Mouse (Mus musculus) granulocyte monocyte progenitor cell, adult 5-6 weeks (primary cell): ENCODE data around the gene Olfr473. TPM values are rescaled to one million over a fixed set of nuclear protein-coding genes. Genes with fewer than 3 reads are reported as not detected.
"Not testable (repeated sequence)": the region's sequence is repeated elsewhere in the genome, so short reads cannot be mapped to it uniquely, and the experiment has no call there.

Source experiments
- ATAC-seq: replicated peaks from 2 replicates; pipeline ENCODE4 v1.8.0; 2016; ENCODE audit warnings: mild to moderate bottlenecking, moderate TSS enrichment, inconsistent platforms; ENCODE audit not compliant: poor library complexity, severe bottlenecking
- total RNA-seq, 2 experiments: library from RNA; stranded (forward) in 1 of 2; stranded (reverse) in 1 of 2; fragments of 200-712, 200-1000 nt in 1 of 2; fragments of >200 nt in 1 of 2; fragmentation: Nextera tagmentation in 1 of 2; gene quantifications; 2 replicates each; pipeline ENCODE4 v1.2.3; 2014 to 2017

Gene Olfr473
- total RNA-seq (2014; fragmentation: Nextera tagmentation) (not detected in 2 replicates), total RNA-seq (2017) (not detected in 2 replicates)

DNA sequence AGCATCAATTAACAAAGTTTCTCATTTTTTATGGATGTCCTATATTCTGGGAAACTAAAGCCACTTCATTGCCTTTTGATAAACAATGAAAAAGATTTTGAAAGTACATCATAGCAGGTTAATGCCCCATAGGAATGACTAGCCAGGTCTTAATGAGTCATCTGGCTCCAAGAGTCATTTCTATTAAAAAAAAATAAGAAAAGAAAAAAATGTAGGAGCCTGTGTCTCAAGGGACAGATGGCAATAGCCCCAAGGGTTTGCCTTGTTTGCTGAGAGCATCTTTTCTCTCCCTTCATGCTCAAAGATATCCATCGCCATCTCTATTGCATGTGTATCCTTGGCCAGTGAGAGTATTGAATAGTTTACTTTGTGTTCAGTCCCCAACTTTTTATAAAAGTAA is at the start of gene Olfr473:
Gene Olfr473, plus strand, starts transcription at position 301 of the 400 bp plus-strand sequence.
- ATAC-seq, result no peak

DNA sequence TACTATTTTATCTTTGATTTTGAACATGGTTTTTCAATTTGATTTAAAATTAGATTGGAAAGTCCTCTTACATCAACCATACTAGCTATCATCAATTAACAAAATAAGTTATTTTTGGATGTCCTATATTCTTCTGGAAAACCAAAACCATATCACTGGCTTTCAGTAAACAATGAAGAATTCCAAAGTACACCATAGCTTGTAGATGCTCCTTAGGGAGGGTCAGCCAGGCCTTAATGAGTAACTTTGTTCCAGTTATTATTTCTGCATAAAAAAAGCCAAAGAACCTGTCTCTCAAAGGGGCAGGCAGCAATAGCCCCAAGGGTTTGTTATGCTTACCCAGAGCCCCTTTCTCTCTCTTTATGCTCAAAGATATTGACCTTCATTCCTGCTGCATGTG is 32.6 kb upstream of the Olfr473 start, which contains the start of gene Olfr472:
Gene Olfr472, plus strand, starts transcription at position 301 of the 400 bp plus-strand sequence.
- ATAC-seq, result no peak

DNA sequence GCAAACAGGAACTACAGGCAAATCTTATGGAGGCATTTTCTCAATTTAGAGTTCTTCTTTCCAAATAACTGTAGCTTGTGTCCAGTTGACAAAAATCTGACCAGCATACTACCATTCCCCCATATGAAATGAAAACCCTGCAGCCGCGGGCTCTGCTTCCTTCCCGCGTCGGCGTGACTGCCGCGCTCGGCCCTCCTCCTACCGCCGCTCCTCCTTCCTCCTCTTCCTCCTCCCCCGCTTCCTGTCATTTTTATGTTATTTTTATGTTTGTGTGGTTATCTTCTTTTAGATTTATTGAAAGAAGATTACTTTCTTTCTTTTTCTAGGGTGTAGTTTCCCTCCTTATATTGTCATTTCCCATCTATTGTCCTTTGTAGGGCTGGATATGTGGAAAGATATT is 22.3 kb downstream of the Olfr473 start:
- not testable (repeated sequence) for ATAC-seq

DNA sequence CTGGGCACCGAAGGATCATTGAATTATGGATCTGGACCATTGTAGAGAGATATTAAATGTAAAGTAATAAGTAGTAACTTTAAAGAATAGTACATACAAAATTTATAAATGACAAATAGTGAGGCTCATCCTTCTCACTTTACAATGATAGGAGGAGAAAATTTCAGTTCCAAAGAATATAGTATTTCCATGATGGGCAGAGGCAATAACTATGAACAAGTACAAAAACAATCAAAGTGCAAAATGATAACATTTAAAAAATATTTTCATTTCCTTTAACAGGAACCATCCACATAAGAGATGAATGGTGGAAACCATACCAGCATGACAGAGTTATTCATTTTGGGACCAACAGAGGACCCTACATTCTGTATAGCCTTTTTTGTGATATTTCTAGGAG is 24.1 kb downstream of the Olfr473 start, which contains the start of gene Olfr474:
Gene Olfr474, plus strand, starts transcription at position 301 of the 400 bp plus-strand sequence.
- ATAC-seq, result no peak

DNA sequence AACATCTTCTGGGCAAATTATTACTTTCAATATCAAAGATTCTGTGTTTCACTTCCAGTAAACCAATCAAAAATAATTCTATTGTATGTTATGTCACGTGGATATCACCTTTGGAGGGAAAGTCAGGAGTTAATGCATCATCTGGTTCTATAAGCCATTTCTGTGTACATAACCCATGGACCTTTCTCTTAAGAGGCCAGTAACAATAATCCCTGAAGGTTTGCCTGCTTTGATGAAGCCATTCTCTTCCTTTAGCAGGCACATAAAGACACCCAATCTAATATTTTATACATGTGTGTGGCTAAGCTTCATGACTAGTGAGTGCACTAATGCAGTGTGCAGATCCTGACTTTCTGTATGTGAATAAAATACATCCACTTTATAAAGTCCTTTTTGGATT is 34.3 kb downstream of the Olfr473 start, which contains the start of gene Olfr476:
Gene Olfr476, plus strand, starts transcription at position 301 of the 400 bp plus-strand sequence.
- no peak for ATAC-seq

Other genes with a start within 250 kb of the Olfr473 start
- gene Cyb5r2, start 172.4 kb upstream of the Olfr473 start, total RNA-seq (2014; fragmentation: Nextera tagmentation), result not detected in 2 replicates
- not detected in 2 replicates for gene Cyb5r2, start 172.4 kb upstream of the Olfr473 start, total RNA-seq (2017)
- gene Ovch2, start 129.2 kb upstream of the Olfr473 start, total RNA-seq (2014; fragmentation: Nextera tagmentation), result not detected in 2 replicates
- gene Ovch2, start 129.2 kb upstream of the Olfr473 start, total RNA-seq (2017), result not detected in 2 replicates
- not detected in 2 replicates for gene Olfr467, start 118.2 kb upstream of the Olfr473 start, total RNA-seq (2014; fragmentation: Nextera tagmentation)
- not detected in 2 replicates for gene Olfr467, start 118.2 kb upstream of the Olfr473 start, total RNA-seq (2017)
- gene Olfr469, start 104.9 kb upstream of the Olfr473 start, total RNA-seq (2014; fragmentation: Nextera tagmentation), result not detected in 2 replicates
- not detected in 2 replicates for gene Olfr469, start 104.9 kb upstream of the Olfr473 start, total RNA-seq (2017)
- not detected in 2 replicates for gene Olfr470, start 83.0 kb upstream of the Olfr473 start, total RNA-seq (2014; fragmentation: Nextera tagmentation)
- gene Olfr470, start 83.0 kb upstream of the Olfr473 start, total RNA-seq (2017), result not detected in 2 replicates
- not detected in 2 replicates for gene Olfr472, start 32.5 kb upstream of the Olfr473 start, total RNA-seq (2014; fragmentation: Nextera tagmentation)
- 0.05 TPM in 1 of 2 replicates, not detected in the other for gene Olfr472, start 32.5 kb upstream of the Olfr473 start, total RNA-seq (2017)
- not detected in 2 replicates for gene Olfr474, start 24.2 kb downstream of the Olfr473 start, total RNA-seq (2014; fragmentation: Nextera tagmentation)
- gene Olfr474, start 24.2 kb downstream of the Olfr473 start, total RNA-seq (2017), result not detected in 2 replicates
- not detected in 2 replicates for gene Olfr476, start 34.4 kb downstream of the Olfr473 start, total RNA-seq (2014; fragmentation: Nextera tagmentation)
- gene Olfr476, start 34.4 kb downstream of the Olfr473 start, total RNA-seq (2017), result not detected in 2 replicates
- gene Olfr477, start 56.2 kb downstream of the Olfr473 start, total RNA-seq (2014; fragmentation: Nextera tagmentation), result not detected in 2 replicates
- not detected in 2 replicates for gene Olfr477, start 56.2 kb downstream of the Olfr473 start, total RNA-seq (2017)
- not detected in 2 replicates for gene Olfr478, start 103.5 kb downstream of the Olfr473 start, total RNA-seq (2014; fragmentation: Nextera tagmentation)
- gene Olfr478, start 103.5 kb downstream of the Olfr473 start, total RNA-seq (2017), result not detected in 2 replicates
- gene Olfr479, start 120.2 kb downstream of the Olfr473 start, total RNA-seq (2014; fragmentation: Nextera tagmentation), result not detected in 2 replicates
- gene Olfr479, start 120.2 kb downstream of the Olfr473 start, total RNA-seq (2017), result not detected in 2 replicates
- gene Olfr480, start 136.9 kb downstream of the Olfr473 start, total RNA-seq (2014; fragmentation: Nextera tagmentation), result not detected in 2 replicates
- gene Olfr480, start 136.9 kb downstream of the Olfr473 start, total RNA-seq (2017), result not detected in 2 replicates
- not detected in 2 replicates for gene Olfr481, start 149.4 kb downstream of the Olfr473 start, total RNA-seq (2014; fragmentation: Nextera tagmentation)
- gene Olfr481, start 149.4 kb downstream of the Olfr473 start, total RNA-seq (2017), result not detected in 2 replicates
- gene Olfr482, start 167.1 kb downstream of the Olfr473 start, total RNA-seq (2014; fragmentation: Nextera tagmentation), result not detected in 2 replicates
- 0.10 TPM in 1 of 2 replicates, not detected in the other for gene Olfr482, start 167.1 kb downstream of the Olfr473 start, total RNA-seq (2017)
- not detected in 2 replicates for gene Olfr483, start 170.4 kb downstream of the Olfr473 start, total RNA-seq (2014; fragmentation: Nextera tagmentation)
- gene Olfr483, start 170.4 kb downstream of the Olfr473 start, total RNA-seq (2017), result not detected in 2 replicates
- gene Olfr484, start 197.0 kb downstream of the Olfr473 start, total RNA-seq (2014; fragmentation: Nextera tagmentation), result not detected in 2 replicates
- gene Olfr484, start 197.0 kb downstream of the Olfr473 start, total RNA-seq (2017), result not detected in 2 replicates
- not detected in 2 replicates for gene Olfr485, start 229.4 kb downstream of the Olfr473 start, total RNA-seq (2014; fragmentation: Nextera tagmentation)
- not detected in 2 replicates for gene Olfr485, start 229.4 kb downstream of the Olfr473 start, total RNA-seq (2017)
- gene Olfr486, start 242.3 kb downstream of the Olfr473 start, total RNA-seq (2014; fragmentation: Nextera tagmentation), result not detected in 2 replicates
- gene Olfr486, start 242.3 kb downstream of the Olfr473 start, total RNA-seq (2017), result not detected in 2 replicates